Mouse (Mus musculus) cerebellum, postnatal 14 days (tissue): ENCODE data around the gene Lhfpl3.

Experiments used
- DNase-seq, 2 experiments: peaks; one replicate each; pipeline ENCODE4 v3.0.0; 2021; ENCODE audit warnings: mixed read lengths in 2 of 2

Lhfpl3 gene

DNA sequence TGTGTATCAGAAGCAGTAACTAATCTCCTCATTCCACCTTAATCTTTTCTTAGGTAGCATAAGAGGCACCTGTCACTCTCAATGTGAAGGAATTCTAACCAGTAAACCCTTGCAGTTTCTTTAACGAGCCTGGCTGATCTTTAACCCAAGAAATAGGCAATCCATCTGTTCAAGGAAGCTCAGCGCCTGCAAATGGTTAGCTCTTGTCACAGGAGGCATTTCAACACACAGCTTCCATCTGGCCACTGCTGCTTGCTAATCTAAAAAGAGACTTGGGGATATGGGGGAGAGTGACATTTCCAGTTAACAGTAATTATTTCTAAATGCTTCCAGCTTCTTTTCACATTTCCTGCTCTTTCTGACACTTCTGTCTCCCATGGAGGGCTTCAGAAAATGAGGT, 182.9 kb downstream of the Lhfpl3 start:
- DNase-seq = peak in 1 of 2 experiments; percentile 4

DNA sequence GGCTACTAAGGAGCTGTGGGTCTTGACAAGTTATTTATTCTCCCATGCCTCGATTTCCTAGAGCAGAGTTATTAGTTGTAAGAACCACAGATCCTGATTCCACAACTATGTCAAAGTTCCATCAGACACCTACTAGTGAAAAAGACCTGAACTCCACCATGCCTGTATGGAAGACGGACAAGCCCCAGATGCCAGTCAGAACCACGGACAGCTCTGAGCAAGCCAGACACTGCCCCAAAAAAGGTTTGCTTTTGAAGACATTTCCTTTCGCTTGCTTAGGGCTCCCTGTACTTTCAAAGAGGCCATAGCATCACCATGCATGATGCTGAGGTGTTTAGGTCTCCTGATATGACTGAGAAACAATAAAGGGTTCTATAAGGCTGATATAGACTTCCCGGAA, 197.4 kb downstream of the Lhfpl3 start:
- no peak for DNase-seq

DNA sequence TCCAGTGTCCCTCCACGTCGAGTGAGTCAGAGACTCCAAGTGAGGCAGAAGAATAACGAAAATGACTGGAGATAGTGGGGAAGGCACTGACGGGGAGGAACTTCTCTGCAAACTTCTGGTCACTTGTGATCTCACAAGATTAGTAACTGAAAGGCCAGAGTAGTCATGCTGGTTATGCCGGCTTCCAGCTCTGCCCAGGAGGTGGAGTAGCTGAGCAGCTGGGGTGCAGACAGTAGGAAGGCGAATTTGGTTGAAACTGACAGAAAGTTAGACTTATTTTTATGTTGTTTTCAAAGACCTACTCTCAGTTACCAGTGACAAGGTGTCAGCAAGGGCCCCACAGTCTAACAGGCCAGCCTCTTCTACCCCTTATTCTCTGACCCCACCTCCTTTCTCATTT, 217.4 kb downstream of the Lhfpl3 start:
- DNase-seq = no peak

DNA sequence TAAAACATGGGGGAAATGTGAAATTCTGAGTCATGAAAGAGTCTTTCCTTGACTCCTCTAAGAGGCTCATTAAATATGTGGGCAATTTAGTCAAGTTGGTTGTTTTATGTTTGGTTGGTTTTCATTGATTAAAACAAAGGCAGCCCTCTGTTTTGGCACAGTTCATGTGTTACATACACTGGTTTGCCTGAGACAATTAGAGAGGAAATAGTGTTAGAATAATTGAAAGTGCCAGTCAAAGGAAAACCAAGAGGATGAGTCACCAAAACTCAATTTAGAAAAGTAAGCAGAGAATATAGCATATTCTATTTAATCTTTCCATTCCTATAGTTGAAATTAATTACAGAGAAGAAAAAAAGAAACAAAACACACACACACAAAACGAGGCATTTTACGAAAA, 240.9 kb downstream of the Lhfpl3 start:
- DNase-seq = no peak

DNA sequence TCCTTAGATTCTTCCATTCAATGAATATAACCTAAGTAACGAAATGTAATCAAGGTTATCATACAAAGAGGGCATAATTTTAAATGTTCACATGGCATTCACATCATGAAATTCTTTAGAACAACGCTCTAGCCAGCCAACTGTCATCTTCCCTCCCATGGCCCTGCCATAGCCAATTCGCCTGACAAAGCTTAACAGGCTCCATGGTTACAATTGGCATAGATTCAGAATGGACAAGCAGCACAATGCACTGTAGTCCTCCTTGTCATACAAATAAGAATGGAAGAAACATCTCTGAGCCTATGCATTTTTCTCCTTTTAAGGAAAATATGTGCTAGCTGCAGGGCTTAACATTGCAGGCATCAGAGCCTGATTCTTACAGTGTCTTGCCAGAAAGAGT, 254.0 kb downstream of the Lhfpl3 start:
- no peak for DNase-seq

DNA sequence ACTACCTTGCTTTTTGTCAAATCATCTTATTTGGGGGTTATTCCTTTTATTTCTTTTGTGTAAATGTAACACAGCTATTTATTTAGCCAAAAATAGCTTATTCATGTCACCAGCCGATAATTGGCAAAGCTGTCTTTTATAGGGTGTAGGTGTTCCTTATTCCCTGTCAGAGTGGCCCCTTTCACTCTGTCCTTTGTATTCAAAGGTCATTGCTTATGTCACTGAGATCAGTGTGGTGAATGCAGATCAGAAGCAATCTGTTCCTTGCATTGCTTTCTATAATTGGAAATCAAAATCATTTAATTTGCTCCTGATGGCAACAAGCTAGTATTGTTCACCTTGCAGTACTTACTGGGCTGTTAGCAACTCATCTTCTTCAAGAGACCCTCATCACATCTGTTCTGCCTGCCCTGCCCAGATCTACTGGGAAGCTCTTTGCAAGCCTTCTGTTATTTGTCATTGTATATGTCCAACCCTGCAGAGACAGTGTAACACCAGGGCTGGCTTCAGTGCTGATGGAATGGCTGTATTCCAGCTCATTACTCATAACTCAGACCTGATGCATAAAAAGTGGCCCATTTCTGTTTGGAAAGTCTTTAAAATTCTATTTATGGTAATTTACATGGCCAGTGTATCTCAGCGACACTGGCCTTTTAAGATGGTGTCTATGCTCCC, 257.4 kb downstream of the Lhfpl3 start:
- DNase-seq = peak in 1 of 2 experiments; percentile 31

DNA sequence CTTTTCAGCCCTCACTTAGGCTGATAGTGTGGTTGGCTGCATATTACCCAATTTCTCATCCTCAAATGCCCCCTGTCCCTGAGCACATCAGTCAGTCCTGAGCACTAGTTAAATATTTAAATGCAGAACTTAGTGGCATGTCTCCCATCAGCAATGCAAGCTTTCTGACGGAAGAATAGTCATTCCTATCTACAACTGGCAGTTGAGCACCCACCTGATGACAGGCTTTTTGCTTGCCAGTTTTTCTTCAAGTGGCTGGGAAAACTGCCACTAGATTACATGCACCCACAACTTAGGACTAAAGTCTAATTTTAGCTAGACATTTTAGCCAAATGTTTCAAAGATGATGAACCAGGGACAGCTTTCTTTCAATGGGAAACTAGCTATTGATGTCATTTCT, 260.3 kb downstream of the Lhfpl3 start:
- DNase-seq = no peak

DNA sequence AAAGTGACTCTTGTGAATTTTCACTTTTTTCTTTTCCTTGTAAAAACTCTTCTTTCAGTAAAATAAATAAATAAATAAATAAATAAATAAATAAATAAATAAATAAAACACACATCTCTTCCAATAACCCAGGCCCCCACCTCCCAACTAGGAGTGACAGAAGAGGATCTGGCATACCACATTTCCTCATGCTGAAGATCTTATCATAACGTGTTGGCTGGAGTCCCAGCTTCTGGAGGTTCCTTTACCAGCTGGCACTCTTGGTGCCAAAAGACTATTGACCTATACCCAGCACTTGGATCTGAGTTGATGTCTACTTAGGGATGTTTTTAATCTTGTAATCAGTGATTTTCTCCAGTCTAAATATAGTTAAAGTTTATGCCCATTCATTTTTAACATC, 264.6 kb downstream of the Lhfpl3 start:
- peak; percentile 62 to 70 for DNase-seq

DNA sequence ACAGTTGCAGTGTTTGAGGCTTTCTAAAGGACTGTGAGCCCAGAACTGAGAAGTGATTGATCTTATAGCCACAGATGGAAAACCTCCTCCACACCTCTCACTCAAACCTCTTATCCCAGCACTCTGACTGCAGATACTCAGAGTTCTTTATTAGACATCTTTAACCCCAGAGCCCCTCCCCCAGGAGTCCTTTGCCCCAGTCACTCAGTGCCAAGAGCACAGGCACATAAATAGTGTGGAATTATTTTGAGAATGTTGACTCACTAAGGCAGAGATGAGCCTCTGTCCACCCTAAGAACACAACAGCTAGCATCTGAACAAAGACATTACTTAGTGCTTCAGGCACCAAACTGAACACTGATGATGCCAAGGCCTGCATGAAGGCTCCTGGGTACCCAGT, 268.1 kb downstream of the Lhfpl3 start:
- DNase-seq = no peak

DNA sequence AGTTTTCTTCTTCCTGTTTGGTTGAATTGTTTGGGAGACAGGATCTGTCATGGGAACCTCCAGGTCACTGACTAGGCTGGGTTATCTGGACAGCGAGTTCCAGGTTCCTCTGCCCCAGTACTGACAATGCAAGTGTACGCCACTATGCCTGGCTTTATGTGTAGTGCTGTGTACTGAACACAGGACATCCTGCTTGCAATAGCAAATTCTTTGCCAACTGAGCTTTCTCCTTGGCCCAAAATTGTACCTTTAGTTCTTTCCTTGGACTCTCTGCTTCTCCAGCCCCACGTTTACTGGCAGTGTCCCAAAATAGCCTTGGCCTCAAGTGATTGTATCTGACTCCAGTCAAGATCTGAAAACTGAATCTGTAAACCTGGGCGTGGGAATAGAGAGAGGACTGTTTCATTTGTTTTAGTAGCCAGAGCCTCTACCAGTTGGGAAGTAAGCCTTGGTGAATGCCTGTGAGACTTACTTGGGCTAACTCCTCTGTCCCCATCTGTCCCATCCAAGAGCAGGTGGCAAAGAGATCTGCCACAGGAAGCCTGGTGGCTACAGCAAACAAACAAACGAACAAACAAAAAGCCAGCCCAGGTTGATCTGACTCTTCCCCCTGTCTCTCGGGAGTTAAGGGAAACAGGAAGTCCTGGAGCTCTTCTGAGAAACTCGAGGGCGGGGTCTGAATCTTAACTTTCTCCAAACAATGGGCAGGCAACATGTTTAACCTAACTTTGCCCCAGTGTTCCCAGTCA, 269.9 kb downstream of the Lhfpl3 start:
- peak in 1 of 2 experiments; percentile 25 for DNase-seq

DNA sequence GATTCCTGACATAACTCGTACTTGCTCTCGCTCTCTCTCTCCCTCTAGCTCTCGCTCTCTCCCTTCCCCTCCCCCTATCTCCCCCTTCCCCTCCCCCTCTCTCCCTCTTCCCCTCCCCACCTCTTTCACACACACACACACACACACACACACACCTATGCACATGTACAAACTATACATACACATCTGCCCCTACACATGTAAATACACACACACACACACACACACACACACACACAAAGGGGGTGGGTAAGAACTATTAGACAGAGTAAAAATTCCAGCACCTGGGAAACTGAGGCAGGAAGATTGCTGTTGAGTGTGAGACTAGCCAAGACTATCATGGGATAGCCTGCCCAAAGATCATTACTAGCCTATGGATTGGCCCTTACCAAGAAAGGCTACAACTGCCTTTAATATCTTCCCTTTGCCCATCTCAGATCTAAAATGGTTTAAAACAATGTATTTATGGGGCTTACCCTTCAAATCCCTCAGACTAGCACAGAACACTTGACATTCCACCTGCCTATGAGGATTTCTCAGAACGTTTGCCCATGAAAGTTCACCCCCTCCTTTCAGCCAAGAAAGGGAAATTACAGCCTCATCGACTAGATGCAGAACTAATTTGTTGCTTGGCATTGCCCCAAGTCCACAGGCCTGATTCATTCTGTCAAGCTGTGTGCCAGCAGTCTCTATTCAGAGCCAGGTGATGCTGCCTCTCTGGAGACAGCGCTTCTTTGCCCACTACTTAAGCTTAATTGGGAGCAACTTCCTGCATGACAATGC, 289.3 kb downstream of the Lhfpl3 start:
- peak; percentile 80 to 85 for DNase-seq

DNA sequence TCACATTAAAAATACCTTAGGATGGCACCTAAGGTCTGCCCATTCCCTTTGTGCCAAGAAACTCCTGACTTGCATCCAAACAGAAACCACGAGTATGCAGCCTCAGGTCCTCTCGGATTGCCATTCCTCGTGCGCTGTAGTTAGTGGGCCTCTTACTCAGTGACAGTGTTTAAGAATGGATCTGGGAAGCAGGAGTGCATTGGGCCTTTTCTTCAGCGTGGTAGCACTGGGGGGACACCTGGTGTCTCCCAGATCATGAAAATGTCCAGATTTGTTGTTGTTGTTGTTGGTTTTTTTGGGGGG, 289.8 kb downstream of the Lhfpl3 start:
- DNase-seq = no peak

DNA sequence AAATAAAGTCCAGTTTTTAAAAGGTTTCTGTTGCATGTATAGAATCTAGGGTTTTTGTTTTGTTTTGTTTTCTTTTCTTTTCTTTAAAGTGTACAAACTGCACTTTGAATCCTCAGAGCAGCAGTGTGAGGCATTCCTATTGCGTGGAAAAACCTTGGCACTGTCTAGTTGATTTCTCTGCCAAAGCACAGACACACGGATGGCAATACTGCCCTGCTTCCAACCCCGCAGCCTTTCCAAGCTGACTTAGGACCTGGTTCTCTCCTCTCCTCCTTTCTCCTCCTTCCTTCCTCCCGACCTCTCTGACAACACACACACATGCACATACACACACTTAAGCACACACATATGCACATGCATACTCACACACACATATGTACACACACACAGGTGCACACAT, 294.6 kb downstream of the Lhfpl3 start:
- peak; percentile 50 to 72 for DNase-seq

DNA sequence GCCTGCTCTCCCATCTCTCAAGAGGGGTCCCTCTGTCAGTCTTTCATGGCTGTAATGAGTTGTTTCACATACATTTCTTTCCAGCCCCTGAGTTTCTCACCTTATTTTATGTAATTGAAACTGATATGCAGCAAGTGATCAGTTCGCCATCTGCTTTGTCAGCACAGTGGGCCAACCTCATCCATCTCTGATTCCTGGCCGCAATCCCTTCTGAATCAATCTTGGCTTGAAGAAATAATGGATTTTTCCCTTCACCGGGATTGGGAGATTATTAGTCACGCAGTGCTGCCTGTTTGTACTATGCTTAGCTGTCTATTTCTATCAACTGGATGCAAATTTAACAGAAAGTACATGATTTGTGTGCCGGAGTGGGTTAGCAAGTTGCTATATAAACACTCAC, 297.0 kb downstream of the Lhfpl3 start:
- no peak for DNase-seq

DNA sequence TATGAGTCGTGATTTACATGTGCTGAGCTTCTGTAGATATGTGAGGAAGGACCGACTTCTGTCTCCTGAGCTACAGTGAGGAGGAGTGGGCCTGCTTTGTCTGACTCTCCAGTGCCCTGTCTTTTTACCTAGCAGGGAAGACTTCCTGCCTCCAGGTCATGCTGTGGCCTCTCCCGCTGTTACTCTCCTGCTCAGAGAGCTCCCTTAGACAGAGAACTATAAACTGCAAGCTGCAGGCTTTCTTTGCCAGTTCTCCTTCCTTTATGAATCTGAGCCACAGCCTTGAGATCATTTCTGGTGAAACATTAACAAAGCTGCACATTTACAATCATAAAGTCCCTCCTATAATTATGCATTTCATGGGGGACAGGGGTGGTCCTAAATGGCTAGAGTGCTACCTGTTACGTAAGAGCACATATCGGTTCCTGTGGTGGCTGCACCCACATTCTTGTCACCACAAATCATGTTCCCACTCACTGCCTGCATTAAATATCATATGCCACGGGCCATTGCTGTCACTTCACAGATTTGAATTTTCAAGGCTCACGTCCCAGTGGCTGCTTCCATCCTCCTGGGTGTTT, 303.3 kb downstream of the Lhfpl3 start:
- no peak for DNase-seq

DNA sequence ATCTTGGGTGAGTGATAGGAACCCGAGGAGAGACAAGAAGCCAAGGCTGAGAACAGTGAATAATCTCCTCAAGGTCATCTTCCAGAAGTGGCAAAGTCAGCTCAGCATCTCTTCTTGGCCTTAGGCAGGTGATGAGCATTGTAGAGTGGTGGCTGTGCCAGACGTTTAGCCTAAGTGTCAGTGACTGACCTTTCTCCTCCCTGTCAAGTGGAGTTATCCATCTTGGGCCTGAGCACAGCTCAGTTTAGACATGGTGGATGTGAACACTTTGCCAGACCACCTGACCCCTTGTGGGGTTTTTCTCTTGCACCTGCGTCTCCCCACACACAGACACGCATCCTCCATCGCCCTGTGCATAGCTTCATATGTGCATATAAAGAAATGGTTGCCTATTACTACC, 305.6 kb downstream of the Lhfpl3 start:
- DNase-seq = no peak

DNA sequence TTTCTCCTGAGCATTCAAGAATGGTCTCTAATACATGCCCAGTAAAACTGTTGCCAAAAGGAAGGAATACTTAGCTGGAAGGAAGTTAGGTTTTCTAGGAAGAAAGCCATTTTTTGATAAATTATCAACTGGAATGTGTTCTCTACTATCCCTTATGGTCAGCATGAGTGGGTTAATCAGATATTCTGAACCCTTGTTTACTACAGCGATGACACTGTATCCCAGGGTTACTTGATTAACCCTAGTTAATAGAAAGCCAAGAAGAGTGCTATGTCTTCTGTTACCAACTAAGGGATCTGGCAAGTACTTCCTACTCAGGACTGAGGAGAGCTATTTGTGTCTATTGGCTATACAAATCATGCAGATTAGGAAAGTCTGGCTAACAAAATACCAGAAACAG, 349.0 kb downstream of the Lhfpl3 start:
- no peak for DNase-seq

DNA sequence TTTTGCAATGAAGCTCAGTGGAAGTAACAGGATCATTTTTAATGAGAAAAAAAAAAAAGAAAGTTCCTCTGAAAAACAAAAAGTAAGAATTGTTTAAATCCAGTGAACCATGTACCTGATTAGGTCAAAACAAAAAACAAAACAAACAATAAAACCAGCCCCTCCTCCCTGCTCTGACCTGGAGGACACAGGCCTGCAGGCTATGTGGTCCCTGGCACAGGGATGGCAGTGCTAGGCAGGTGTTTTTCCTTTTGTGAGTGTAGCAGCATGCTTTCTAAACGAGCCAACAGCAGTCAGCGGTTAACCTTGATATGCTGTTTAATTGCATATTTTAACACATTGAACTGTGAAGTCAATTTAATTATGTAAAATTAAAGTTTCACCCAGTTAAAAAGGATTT, 360.7 kb downstream of the Lhfpl3 start:
- no peak for DNase-seq

DNA sequence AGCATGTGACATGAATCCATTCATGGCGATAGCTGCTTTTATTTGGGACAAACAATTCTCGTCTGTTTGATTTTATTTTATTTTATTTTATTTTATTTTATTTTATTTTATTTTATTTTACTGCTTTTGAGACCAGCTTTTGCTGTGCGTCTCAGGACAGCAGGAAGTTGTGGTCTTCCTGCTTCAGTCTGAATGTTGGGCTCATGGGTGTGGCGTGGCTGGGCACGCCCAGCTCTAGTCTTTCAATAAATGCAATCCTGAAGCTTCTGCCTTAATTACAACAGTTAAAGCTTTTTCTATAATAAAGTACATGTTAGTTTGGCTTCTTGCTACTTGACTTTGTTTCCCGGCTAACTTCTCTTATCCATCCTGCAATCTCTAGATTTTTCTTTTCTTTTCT, 365.4 kb downstream of the Lhfpl3 start:
- DNase-seq = no peak

DNA sequence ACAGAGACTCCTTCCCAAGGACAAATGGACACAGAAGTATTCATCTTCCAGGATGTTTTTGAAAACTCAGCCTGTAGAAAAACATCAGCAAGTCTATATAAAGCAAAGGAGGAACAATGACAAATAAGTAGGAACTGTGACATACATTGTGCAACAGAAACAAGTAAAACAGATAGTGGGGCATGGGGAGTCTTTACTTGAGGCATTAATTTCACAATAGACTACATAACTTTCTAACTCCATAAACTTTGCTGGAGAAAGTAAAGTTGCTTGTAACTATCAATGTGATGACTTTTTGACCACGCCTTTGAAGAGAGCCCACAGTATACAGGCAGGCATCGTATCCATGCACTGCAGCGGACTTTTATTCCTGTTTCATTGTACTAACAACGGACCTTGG, 368.4 kb downstream of the Lhfpl3 start:
- no peak for DNase-seq

DNA sequence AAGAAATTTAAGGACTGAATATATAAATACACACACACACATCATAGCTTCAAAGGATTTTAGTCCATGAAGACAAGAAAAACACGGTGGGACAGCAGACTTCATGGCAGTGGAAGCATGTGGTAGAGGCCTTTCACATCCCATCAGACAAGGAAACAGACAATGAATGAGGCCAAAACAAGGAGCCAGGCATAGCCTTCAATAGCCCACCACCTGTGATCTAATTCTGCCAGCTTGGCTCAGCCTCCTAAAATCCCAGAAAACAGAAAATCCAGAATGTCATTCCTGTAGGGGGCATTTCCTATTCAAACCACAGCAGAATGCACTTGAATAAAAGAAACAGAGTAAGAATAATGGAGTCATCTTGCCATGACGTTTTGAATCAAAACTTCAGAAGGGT, 381.0 kb downstream of the Lhfpl3 start:
- DNase-seq = peak; percentile 44 to 67

DNA sequence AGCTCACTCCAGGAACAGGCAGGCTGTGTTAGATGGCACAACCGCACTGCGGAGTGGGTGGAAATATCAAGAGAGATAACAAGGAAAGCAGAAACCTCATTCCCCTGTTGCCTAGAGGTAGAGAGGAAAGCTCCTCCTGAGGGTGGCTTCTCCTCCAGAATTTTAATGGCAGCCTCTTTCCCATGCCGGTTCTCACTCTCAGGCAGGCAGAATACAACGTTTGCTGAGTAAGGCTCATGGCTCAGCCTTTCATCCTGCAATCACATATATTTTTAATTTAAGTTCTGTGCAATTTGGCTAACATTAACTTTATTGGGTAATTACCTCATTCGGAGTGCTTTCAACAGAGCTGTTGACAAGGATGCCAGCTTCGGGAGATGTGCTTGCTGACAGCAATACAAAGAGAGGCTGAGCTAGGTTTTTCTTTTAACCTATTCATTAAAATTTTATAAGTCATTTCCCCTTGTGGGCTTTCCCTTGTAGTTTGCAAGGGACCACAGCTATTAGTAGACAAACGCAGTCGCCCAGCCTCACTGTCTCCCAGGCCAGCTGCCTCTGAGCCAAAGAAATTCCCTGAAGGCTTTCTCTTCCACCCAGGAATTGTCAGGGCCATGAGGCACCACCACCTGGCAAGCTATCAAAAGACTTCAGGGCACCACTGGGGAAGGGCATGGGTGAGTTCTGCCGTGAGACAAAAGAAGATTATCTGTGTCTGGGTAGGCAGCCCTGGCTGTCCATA, 394.5 kb downstream of the Lhfpl3 start:
- no peak for DNase-seq

DNA sequence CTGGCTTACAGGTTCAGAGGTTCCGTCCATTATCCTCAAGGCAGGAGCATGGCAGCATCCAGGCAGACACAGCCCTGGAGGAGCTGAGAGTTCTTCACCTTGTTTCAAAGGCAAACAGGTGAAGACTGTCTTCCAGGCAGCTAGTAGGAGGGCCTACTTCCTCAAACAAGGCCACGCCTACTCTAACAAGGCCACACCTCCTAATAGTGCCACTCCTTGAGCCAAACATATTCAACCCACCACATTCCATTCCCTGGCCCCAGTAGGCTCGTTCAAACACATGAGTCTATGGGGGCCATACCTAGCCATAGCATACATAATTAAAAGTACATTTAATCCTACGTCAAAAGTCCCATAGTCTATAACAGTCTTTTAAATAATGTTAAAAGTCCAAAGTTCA, 407.4 kb downstream of the Lhfpl3 start:
- no peak for DNase-seq
